ENCODE assay signal across 19 mouse cellular contexts in the genomic region with DNA sequence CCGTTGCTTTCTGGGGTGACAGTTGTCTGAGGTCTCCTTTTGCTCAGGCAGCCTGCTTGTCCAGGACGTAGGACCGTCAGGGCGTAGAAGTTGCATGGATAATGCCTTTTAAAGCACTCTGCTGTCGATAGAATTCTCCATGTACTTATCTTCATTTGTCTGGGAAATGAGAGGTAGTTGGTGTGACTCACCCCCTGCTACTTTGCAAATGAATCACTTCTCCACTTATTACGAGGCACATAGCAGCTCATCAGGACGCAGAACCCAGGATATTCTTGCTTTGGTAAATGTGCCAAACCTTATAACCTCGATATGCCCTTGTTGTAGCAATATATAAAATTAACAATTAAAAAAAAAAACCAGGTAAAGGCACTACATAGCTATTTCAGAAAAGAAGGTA.
DNase-seq lines count a peak whose midpoint lies in the region; TF ChIP-seq lines count a peak whose summit lies in the region.
"Had no signal": no experiment of that assay in that cellular context is flagged by ENCODE, and none has a peak within 500 bp of the region (broad histone marks: within the 10 kb centered on the region; RNA-seq: fewer than 3 reads in every experiment).

No protein-coding gene starts in this region.

- H3K4me1 ChIP-seq in limb, embryonic 10.5 days, result no peaks in the 10 kb centered on the region
- H3K4me1 ChIP-seq: embryonic facial prominence, embryonic 13.5 days; heart, embryonic 10.5 days; hindbrain, embryonic 12.5 days had no signal

- peak overlapping the region; percentile 42 for H3K4me2 ChIP-seq in myocyte (ENCODE audit: low read depth)
- H3K4me2 ChIP-seq: embryonic facial prominence, embryonic 13.5 days; hindbrain, embryonic 12.5 days had no signal

- H3K27me3 ChIP-seq in myocyte (ENCODE audit: control insufficient read depth, insufficient read depth, insufficient read length), result no peaks in the 10 kb centered on the region
- H3K27me3 ChIP-seq in limb, embryonic 10.5 days (ENCODE audit: low read depth, poor library complexity, severe bottlenecking), result no peaks in the 10 kb centered on the region
- H3K27me3 ChIP-seq: embryonic facial prominence, embryonic 13.5 days; hindbrain, embryonic 12.5 days had no signal

- H3K4me3 ChIP-seq in myocyte, result no peak overlapping the region
- no peak overlapping the region for H3K4me3 ChIP-seq in limb, embryonic 10.5 days
- H3K4me3 ChIP-seq: embryonic facial prominence, embryonic 13.5 days; erythroblast, embryonic 14.5 days; gastrocnemius, adult 2 months; heart, embryonic 10.5 days; hindbrain, embryonic 12.5 days had no signal

- H3K79me2 ChIP-seq in myocyte (ENCODE audit: control insufficient read depth, insufficient read depth), result no peaks in the 10 kb centered on the region

- no peak overlapping the region for H3ac ChIP-seq in myocyte (ENCODE audit: control insufficient read depth, insufficient read length)

- DNase-seq in 3T3-L1 (ENCODE audit: low read depth, low spot score) (peak; percentile 44), ES-CJ7 (ENCODE audit: low read depth, low spot score) (peak; percentile 16), R1 (ENCODE audit: low read depth, low spot score) (peak; percentile 32)
- no peak for DNase-seq in limb, embryonic 10.5 days (ENCODE audit: low spot score)
- no peak for DNase-seq in spleen, adult 12 weeks (ENCODE audit: low spot score)
- DNase-seq: adrenal gland, postnatal 14 days; cerebellum, adult 18-20 months; cerebellum, adult 9-11 months; cerebellum, postnatal 36 days; gastrocnemius, adult 2 months; gastrocnemius, postnatal 25 days; heart, postnatal 10 days; heart, postnatal 4 days; kidney, adult 11 months had no signal

- H3K36me3 ChIP-seq in myocyte (ENCODE audit: control insufficient read depth, insufficient read depth), result no peaks in the 10 kb centered on the region
- H3K36me3 ChIP-seq in limb, embryonic 10.5 days, result no peaks in the 10 kb centered on the region
- H3K36me3 ChIP-seq: embryonic facial prominence, embryonic 13.5 days; heart, embryonic 10.5 days; hindbrain, embryonic 12.5 days had no signal

- no peak for TF ChIP-seq POLR2A in myocyte (IDR thresholded peaks at IDR 0.05; ENCODE audit: insufficient read length, low read depth)

- 83% methylated on average over 8 of the region's 8 CpGs for WGBS in limb, embryonic 10.5 days

- H3K27ac ChIP-seq in limb, embryonic 10.5 days, result no peak overlapping the region
- H3K27ac ChIP-seq: embryonic facial prominence, embryonic 13.5 days; gastrocnemius, adult 2 months; heart, embryonic 10.5 days; hindbrain, embryonic 12.5 days had no signal

- no peaks in the 10 kb centered on the region for H3K9me3 ChIP-seq in limb, embryonic 10.5 days (replicated peaks)
- H3K9me3 ChIP-seq: embryonic facial prominence, embryonic 13.5 days; heart, embryonic 10.5 days; hindbrain, embryonic 12.5 days had no signal

TF ChIP-seq in myocyte, 11 proteins besides CTCF, POLR2A, EP300 and RAD21:
- no peak for TF ChIP-seq SRF (IDR thresholded peaks at IDR 0.05; ENCODE audit: control insufficient read depth, insufficient read length, low read depth)
- TF ChIP-seq E2F4 (IDR thresholded peaks at IDR 0.05; ENCODE audit: insufficient read depth), result no peak
- no peak for TF ChIP-seq MYOG (IDR thresholded peaks at IDR 0.05; ENCODE audit: control insufficient read depth in 1 of 3, insufficient read depth in 1 of 3, insufficient read length in 2 of 3, low read depth in 2 of 3)
- TF ChIP-seq REST (IDR thresholded peaks at IDR 0.05; ENCODE audit: insufficient read depth, insufficient read length), result no peak
- TF ChIP-seq MAX (IDR thresholded peaks at IDR 0.05; ENCODE audit: low read depth), result no peak
- no peak for TF ChIP-seq USF1 (IDR thresholded peaks at IDR 0.05; ENCODE audit: low read depth)
- no peak for TF ChIP-seq POLR2AphosphoS2 (IDR thresholded peaks at IDR 0.05; ENCODE audit: insufficient read length, low read depth)
- TF ChIP-seq CEBPB (IDR thresholded peaks at IDR 0.05; ENCODE audit: insufficient read depth, poor library complexity, severe bottlenecking), result no peak
- no peak for TF ChIP-seq MYOD1 (IDR thresholded peaks at IDR 0.05; ENCODE audit: control insufficient read depth in 1 of 3, insufficient read length in 2 of 3, low read depth in 2 of 3)
- no peak for TF ChIP-seq TCF3 (IDR thresholded peaks at IDR 0.05; ENCODE audit: insufficient read length, low read depth)
- no peak for TF ChIP-seq TCF12 (IDR thresholded peaks at IDR 0.05; ENCODE audit: insufficient read depth, poor library complexity, severe bottlenecking)

Comparison
In these comparisons a context has a peak if more than half of its experiments do, and no peak if none do; other contexts are left out.
1. DNase-seq: peak in 3T3-L1 (single experiment), ES-CJ7 (single experiment) and R1 (single experiment); none in limb, embryonic 10.5 days (single experiment) and spleen, adult 12 weeks (single experiment).